Mouse (Mus musculus) embryonic fibroblast, embryonic 13.5 days (primary cell): ENCODE measurements at regions not wholly inside any gene's neighbourhood (a gene's known extent, or its start where the extent isn't known, plus 50 kb on each side); places are given as distances from the start of the nearest gene placed in this dataset.

Experiments
- CTCF ChIP-seq: IDR thresholded peaks from 2 replicates; pipeline ENCODE4 v1.5.1; 2011; ENCODE audit warnings: mild to moderate bottlenecking, control low read depth, low read length, moderate library complexity, borderline replicate concordance; ENCODE audit not compliant: insufficient read depth
- POLR2A ChIP-seq: IDR thresholded peaks from 2 replicates; pipeline ENCODE4 v1.6.1; 2011; ENCODE audit warnings: low read depth, mild to moderate bottlenecking, control low read depth, low read length, moderate library complexity

GRCm38 (mm10) chr12:70725326-70725725 lies 100.0 kb upstream of the Frmd6 start:
- no peak for TF ChIP-seq POLR2A
- no peak for TF ChIP-seq CTCF
